Mouse (Mus musculus) lung, embryonic 16.5 days (tissue): ENCODE measurements around the gene Ssc5d. TPM values are rescaled to one million over a fixed set of nuclear protein-coding genes. Genes with fewer than 3 reads are reported as not detected.

Source experiments
- ATAC-seq: fragments of 200-750 bp; cut with Nextera tagmentation; 2 replicates; pipeline ENCODE4 v1.8.0; 2017; ENCODE audit warnings: low read depth, mild to moderate bottlenecking, moderate library complexity
- H3K27ac ChIP-seq: fragments of 300-500 bp; sonication (generic); 2 replicates; pipeline ENCODE4 v1.5.1; 2014; ENCODE audit warnings: mild to moderate bottlenecking, control low read depth, low read length
- H3K27me3 ChIP-seq: fragments of 300-500 bp; sonication (generic); 2 replicates; pipeline ENCODE4 v1.6.1; 2014; ENCODE audit warnings: low read depth, low read length, mixed read lengths; ENCODE audit not compliant: control insufficient read depth, insufficient read depth
- H3K36me3 ChIP-seq: fragments of 300-500 bp; sonication (generic); 2 replicates; pipeline ENCODE4 v1.6.1; 2014; ENCODE audit warnings: low read length; ENCODE audit not compliant: control insufficient read depth, insufficient read depth
- H3K4me1 ChIP-seq: fragments of 300-500 bp; sonication (generic); replicated peaks from 2 replicates; pipeline ENCODE4 v1.6.1; 2014; ENCODE audit warnings: low read length, mixed read lengths; ENCODE audit not compliant: control insufficient read depth, insufficient read depth
- H3K4me2 ChIP-seq: fragments of 300-500 bp; sonication (generic); 2 replicates; pipeline ENCODE4 v1.6.1; 2014; ENCODE audit warnings: low read depth, low read length, control low read depth
- H3K4me3 ChIP-seq: fragments of 300-500 bp; sonication (generic); 2 replicates; pipeline ENCODE4 v1.5.1; 2014; ENCODE audit warnings: mild to moderate bottlenecking, low read length, control low read depth
- H3K9ac ChIP-seq: fragments of 300-500 bp; sonication (generic); 2 replicates; pipeline ENCODE4 v1.6.1; 2014; ENCODE audit warnings: low read length, control low read depth
- H3K9me3 ChIP-seq: fragments of 300-500 bp; sonication (generic); 2 replicates; pipeline ENCODE4 v1.6.1; 2016; ENCODE audit warnings: low read length; ENCODE audit not compliant: control insufficient read depth
- WGBS: fragments of 180-500 bp; shearing (Covaris S2); extraction: QIAGEN DNeasy Blood & Tissue Kit; methylation state at CpG from one replicate; pipeline ENCODE4 v1.1.7; 2014; 5-methylcytosine and 5-hydroxymethylcytosine counted together
- polyA plus RNA-seq: library from polyadenylated mRNA; unstranded; fragments of >200 nt; fragmentation: Nextera tagmentation; extraction: Ambion mirVana; gene quantifications from 2 replicates; pipeline ENCODE4 v1.2.1, GENCODE M21; 2015

Gene Ssc5d
- polyA plus RNA-seq, 1 experiment from 2014 or later, result 2.4 TPM

DNA sequence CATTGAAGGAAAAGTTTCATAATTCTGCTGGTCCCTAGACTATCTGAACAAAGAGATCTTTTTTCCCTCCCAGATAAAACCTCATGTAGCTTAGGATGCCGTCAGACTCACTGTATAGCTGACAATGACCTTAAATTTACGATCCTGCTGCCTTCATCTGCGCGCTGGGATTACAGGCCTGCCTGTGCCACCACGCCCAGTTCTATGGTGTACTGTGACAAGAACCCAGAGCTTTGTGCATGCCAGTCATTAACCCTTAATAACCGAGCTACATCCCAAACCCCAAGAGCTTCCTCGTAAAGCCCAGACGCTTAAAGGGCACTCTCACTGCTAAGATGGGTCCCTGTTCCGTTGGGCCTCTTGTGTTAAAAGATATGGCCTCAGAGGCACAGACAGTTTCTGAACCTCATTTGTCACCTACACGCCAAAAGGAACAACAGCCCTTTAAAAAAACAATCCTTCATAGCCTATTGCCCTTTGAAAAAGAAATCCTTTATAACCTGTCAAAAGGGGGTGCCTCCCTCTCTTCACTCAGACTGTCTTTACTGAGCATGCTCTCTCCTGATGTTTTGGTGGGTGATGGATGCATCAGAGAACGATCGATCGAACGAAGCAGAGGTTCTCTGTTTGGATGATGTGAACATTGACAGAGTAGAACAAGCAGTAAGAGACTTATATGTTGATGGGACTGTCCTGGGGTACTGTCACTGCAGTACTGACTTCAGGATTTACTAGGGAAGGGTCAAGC, 9.7 kb upstream of the Ssc5d start:
- Histone ChIP-seq H3K9ac (peak overlapping the region; percentile 96), H3K4me3 (peak overlapping the region; percentile 77), H3K9me3 (no peaks in the 10 kb centered on the region), H3K27ac (peak overlapping the region; percentile 97), H3K4me2 (peak overlapping the region; percentile 91), H3K27me3 (no peaks in the 10 kb centered on the region), H3K36me3 (peaks cover 19% of the 10 kb centered on the region), H3K4me1 (peaks cover 14% of the 10 kb centered on the region)
- WGBS, result 13% methylated on average over 14 of the region's 14 CpGs
- peak; percentile 59 for ATAC-seq

DNA sequence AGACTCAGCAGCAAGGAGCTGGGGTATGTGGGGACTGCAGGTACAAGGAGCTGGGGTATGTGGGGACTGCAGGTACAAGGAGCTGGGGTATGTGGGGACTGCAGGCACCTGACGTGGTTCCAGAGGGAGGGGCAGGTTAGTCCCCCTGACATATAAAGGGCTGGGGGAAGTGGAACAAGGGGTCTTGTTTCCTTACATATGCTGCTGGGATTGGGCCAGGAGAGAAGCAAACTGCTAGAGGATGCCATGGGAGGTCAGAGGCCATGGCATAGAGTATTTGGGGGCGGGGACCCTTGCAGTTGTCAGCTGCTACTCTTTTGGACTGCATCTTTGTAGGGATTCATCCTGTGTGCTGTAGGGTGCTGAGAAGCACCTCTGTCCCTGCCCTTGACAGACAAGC, 8.1 kb upstream of the Ssc5d start:
- Histone ChIP-seq H3K27me3 (no peaks in the 10 kb centered on the region), H3K36me3 (peaks cover 19% of the 10 kb centered on the region), H3K4me3 (no peak overlapping the region), H3K27ac (no peak overlapping the region), H3K4me1 (peaks cover 16% of the 10 kb centered on the region), H3K4me2 (no peak overlapping the region), H3K9ac (no peak overlapping the region), H3K9me3 (no peaks in the 10 kb centered on the region)
- WGBS, result 97% methylated on average over 2 of the region's 2 CpGs
- ATAC-seq, result no peak

DNA sequence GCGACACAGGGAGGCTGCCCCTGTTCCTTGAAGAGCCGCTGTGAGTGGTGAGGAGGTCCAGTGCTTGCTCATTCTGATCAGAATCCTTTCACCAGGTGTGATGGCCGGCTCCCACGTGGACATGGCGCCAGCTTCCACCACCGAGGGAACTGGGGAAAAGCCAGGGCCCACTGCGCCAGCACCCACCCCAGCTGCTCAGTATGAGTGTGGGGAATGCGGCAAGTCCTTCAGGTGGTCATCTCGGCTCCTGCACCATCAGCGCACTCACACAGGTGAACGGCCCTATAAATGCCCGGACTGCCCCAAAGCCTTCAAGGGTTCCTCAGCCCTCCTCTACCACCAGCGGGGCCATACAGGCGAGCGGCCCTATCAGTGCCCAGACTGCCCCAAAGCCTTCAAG, 6.9 kb upstream of the Ssc5d start:
- H3K4me3 ChIP-seq, result no peak overlapping the region
- no peak overlapping the region for H3K9ac ChIP-seq
- H3K36me3 ChIP-seq, result peaks cover 19% of the 10 kb centered on the region
- WGBS, result 91% methylated on average over 15 of the region's 15 CpGs
- no peaks in the 10 kb centered on the region for H3K9me3 ChIP-seq
- H3K27me3 ChIP-seq, result no peaks in the 10 kb centered on the region
- H3K4me1 ChIP-seq, result peaks cover 28% of the 10 kb centered on the region
- ATAC-seq, result no peak
- H3K27ac ChIP-seq, result no peak overlapping the region
- H3K4me2 ChIP-seq, result no peak overlapping the region

DNA sequence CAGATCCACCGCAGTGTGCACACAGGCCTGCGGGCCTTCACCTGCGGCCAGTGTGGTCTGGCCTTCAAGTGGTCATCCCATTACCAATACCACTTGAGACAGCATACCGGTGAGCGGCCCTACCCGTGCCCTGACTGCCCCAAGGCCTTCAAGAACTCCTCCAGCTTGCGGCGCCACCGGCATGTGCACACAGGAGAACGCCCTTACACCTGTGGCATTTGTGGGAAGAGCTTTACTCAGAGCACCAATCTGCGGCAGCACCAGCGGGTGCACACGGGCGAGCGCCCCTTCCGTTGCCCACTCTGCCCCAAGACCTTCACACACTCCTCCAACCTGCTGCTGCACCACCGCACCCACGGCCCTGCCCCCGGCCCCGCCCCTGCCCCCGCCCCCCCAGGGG, 6.5 kb upstream of the Ssc5d start:
- Histone ChIP-seq H3K4me3 (no peak overlapping the region), H3K9me3 (no peaks in the 10 kb centered on the region), H3K27ac (no peak overlapping the region), H3K36me3 (peaks cover 19% of the 10 kb centered on the region), H3K27me3 (no peaks in the 10 kb centered on the region), H3K4me2 (no peak overlapping the region), H3K9ac (no peak overlapping the region), H3K4me1 (peaks cover 32% of the 10 kb centered on the region)
- no peak for ATAC-seq
- WGBS, result 91% methylated on average over 16 of the region's 21 CpGs

DNA sequence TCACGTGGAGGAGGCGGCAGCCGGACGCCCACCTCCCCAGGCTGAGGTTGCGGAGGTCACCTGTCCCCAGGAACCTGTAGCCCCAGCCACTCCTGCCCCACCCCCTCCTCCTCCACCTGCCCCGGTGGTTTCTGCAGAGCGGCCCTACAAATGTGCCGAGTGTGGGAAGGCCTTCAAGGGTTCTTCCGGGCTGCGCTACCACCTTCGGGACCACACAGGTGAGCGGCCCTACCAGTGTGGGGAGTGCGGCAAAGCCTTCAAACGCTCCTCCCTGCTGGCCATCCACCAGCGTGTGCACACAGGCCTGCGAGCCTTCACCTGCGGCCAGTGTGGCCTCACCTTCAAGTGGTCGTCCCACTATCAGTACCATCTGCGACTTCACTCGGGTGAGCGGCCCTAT, 5.6 kb upstream of the Ssc5d start:
- H3K9ac ChIP-seq, result no peak overlapping the region
- H3K4me1 ChIP-seq, result peaks cover 33% of the 10 kb centered on the region
- H3K36me3 ChIP-seq, result peaks cover 19% of the 10 kb centered on the region
- no peaks in the 10 kb centered on the region for H3K27me3 ChIP-seq
- no peak for ATAC-seq
- no peak overlapping the region for H3K27ac ChIP-seq
- H3K4me3 ChIP-seq, result no peak overlapping the region
- no peaks in the 10 kb centered on the region for H3K9me3 ChIP-seq
- H3K4me2 ChIP-seq, result no peak overlapping the region
- WGBS, result 85% methylated on average over 21 of the region's 21 CpGs

DNA sequence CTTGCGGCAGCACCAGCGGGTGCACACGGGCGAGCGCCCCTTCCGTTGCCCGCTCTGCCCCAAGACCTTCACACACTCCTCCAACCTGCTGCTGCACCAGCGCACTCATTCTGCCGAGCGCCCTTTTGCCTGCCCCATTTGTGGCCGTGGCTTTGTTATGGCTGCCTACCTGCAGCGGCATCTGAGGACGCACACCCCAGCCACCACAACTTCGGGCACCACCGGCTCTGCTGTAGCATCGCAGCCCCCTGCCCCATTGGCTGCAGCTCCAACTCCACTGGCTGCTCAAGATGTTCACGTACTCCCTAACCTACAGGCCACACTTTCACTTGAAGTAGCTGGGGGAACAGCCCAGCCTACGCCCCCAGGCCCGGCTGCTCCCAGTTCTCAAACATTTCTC, 5.1 kb upstream of the Ssc5d start:
- H3K4me2 ChIP-seq, result no peak overlapping the region
- H3K9ac ChIP-seq, result no peak overlapping the region
- H3K4me3 ChIP-seq, result no peak overlapping the region
- peaks cover 37% of the 10 kb centered on the region for H3K4me1 ChIP-seq
- no peak for ATAC-seq
- peak overlapping the region; percentile 62 for H3K27ac ChIP-seq
- 88% methylated on average over 19 of the region's 19 CpGs for WGBS
- peaks cover 19% of the 10 kb centered on the region for H3K36me3 ChIP-seq
- no peaks in the 10 kb centered on the region for H3K27me3 ChIP-seq
- H3K9me3 ChIP-seq, result no peaks in the 10 kb centered on the region

DNA sequence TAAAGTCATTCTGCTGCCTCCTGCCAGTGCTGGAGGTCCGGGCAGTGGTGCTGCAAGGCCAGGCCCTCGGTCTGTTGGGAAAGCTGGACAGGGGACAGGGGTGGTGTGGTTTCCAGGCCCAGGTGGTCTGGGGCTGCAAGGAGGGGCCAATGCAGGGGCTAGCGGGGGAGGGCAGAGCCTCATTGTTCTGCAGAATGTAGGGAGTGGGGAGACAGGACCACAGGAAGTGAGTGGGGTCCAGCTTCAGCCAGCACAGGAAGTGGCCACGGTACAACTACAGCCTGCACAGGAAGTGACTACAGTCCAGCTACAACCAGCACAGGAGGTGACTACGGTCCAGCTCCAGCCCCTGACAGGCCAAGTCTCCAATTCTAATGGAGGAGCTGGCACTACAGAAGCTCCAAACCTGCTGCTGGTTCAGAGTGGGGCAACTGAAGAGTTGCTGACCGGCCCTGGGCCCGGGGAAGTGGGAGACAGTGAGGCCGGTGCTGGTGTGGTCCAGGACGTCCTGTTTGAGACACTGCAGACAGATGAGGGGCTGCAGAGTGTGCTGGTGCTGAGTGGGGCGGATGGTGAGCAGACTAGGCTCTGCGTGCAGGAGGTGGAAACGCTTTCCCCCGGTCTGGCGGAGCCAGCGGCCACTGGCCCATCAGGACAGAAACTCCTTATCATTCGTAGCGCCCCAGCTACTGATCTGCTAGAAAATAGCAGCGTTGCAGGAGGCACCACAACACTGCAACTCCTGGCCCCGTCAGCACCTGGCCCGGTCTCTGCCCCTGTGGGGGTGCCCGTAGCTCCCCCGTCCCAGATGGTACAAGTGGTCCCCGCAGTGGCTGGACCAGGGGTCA, 4.4 kb upstream of the Ssc5d start:
- peaks cover 41% of the 10 kb centered on the region for H3K4me1 ChIP-seq
- H3K9ac ChIP-seq, result peak overlapping the region; percentile 20; the same call in 1 of the 2 replicates
- H3K27ac ChIP-seq, result peak overlapping the region; percentile 62
- WGBS, result 51% methylated on average over 23 of the region's 23 CpGs
- peaks cover 19% of the 10 kb centered on the region for H3K36me3 ChIP-seq
- no peaks in the 10 kb centered on the region for H3K27me3 ChIP-seq
- H3K9me3 ChIP-seq, result no peaks in the 10 kb centered on the region
- no peak for ATAC-seq
- H3K4me2 ChIP-seq, result 0 out of 2 replicates have a peak overlapping the region, but pooled peaks have one; percentile 17
- no peak overlapping the region for H3K4me3 ChIP-seq

DNA sequence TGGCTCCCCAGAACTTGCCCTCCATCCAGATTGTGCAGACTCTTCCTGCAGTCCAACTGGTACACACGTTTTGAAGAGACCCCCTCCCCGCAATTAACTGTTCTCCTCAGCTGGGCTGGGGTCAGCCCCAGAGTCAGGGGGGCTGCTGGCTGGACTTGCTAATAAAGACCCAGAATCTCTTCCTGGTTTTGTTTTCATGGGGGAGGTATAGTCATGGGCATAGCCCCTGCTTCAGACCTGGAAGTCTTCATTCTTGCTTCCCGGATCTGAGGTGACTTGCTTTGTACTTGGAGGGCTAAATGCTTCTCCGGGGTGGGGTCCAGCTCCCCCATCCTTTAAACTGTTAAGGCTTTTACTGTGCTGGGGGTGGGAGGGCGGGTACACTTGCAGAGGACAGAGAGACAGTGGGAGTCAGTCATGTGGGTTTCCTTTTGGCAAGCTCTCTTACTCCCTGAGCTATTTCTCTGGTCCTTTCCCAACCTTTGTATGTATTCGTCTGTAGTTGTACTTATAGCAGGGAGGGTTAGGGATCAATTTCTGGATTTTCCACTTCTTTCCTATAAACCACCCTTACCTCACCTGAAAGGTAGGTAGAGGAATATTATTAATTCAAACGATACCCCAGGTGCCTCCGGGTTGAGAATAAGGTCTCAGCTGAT, 3.6 kb upstream of the Ssc5d start, which contains the start of gene Nat14:
Gene Nat14, plus strand, starts transcription at position 205 of the 659 bp plus-strand sequence.
- Histone ChIP-seq H3K27ac (peak within 1 kb of the TSS; percentile 62), H3K4me3 (peak within 1 kb of the TSS; percentile 28), H3K36me3 (peaks cover 19% of the 10 kb centered on the region), H3K4me2 (peak within 1 kb of the TSS; percentile 54), H3K4me1 (peaks cover 37% of the 10 kb centered on the region), H3K9ac (peak within 1 kb of the TSS; percentile 24; the same call in 1 of the 2 replicates), H3K9me3 (no peaks in the 10 kb centered on the region), H3K27me3 (no peaks in the 10 kb centered on the region)
- ATAC-seq, result no peak
- WGBS, result 33% methylated on average over 8 of the region's 8 CpGs

DNA sequence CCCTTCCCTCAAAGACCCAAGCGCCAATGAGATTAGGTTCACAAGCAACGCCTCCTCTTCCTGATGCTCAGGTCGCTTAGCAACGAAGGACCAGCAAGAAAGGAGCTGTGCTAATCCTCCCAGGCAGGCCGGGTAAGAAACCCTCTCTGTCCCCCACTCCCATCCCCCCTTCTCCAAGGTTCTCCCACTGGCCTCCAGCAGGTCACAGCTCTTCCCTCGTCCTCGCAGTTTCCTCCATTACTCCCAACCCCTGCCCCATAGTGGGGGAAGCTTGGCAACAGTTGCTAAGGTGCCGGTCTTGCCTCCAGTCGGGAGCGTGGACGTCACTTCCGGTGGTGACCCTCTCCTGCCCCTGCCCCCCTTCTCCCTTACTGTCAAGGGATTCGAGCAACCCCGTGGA, 3.1 kb upstream of the Ssc5d start:
- peaks cover 37% of the 10 kb centered on the region for H3K4me1 ChIP-seq
- peak overlapping the region; percentile 54 for H3K4me2 ChIP-seq
- peak overlapping the region; percentile 24; the same call in 1 of the 2 replicates for H3K9ac ChIP-seq
- peak overlapping the region; percentile 28 for H3K4me3 ChIP-seq
- no peak overlapping the region for H3K27ac ChIP-seq
- WGBS, result 1% methylated on average over 14 of the region's 14 CpGs
- peaks cover 19% of the 10 kb centered on the region for H3K36me3 ChIP-seq
- no peaks in the 10 kb centered on the region for H3K27me3 ChIP-seq
- no peaks in the 10 kb centered on the region for H3K9me3 ChIP-seq
- ATAC-seq, result no peak
